Mouse (Mus musculus): ENCODE measurements at regions not wholly inside any gene's neighbourhood (a gene's known extent, or its start where the extent isn't known, plus 50 kb on each side); places are given as distances from the start of the nearest gene placed in this dataset.

- ATAC-seq = no peak
These were observed 326.9 kb upstream of the Camk1g start for GRCm38 (mm10) chr1:193697001-193697400.

GRCm38 (mm10) chr1:193692991-193693390 is 322.9 kb upstream of the Camk1g start:
- ATAC-seq = no peak
- 39% methylated on average over 3 of the region's 3 CpGs for WGBS
- Histone ChIP-seq H3K36me3 (ENCODE audit: control insufficient read depth, insufficient read depth, low read length) (no peaks in the 10 kb centered on the region), H3K4me3 (ENCODE audit: low read depth, low read length) (no peak overlapping the region), H3K9ac (ENCODE audit: low read depth, low read length) (no peak overlapping the region), H3K4me2 (ENCODE audit: low read length) (no peak overlapping the region), H3K27ac (ENCODE audit: low read length) (no peak overlapping the region), H3K27me3 (ENCODE audit: control insufficient read depth, insufficient read depth, low read depth, low read length) (no peaks in the 10 kb centered on the region), H3K9me3 (replicated peaks; ENCODE audit: control insufficient read depth, low read length, poor library complexity, severe bottlenecking) (no peaks in the 10 kb centered on the region), H3K4me1 (ENCODE audit: control insufficient read depth, insufficient read depth, low read length) (no peaks in the 10 kb centered on the region)

More at GRCm38 (mm10) chr1:193697001-193697400, 326.9 kb upstream of the Camk1g start:
- H3K27me3 ChIP-seq (ENCODE audit: control insufficient read depth, insufficient read depth, low read depth, low read length) = no peaks in the 10 kb centered on the region
- H3K36me3 ChIP-seq (ENCODE audit: control insufficient read depth, insufficient read depth, low read length) = no peaks in the 10 kb centered on the region
- H3K9me3 ChIP-seq (replicated peaks; ENCODE audit: control insufficient read depth, low read length, poor library complexity, severe bottlenecking) = no peaks in the 10 kb centered on the region
- no peaks in the 10 kb centered on the region for H3K4me1 ChIP-seq (ENCODE audit: control insufficient read depth, insufficient read depth, low read length)
- no peak overlapping the region for H3K4me2 ChIP-seq (ENCODE audit: low read length)
- no peak overlapping the region for H3K27ac ChIP-seq (ENCODE audit: low read length)
- no peak overlapping the region for H3K9ac ChIP-seq (ENCODE audit: low read depth, low read length)
- no peak overlapping the region for H3K4me3 ChIP-seq (ENCODE audit: low read depth, low read length)
- 49% methylated on average over 4 of the region's 4 CpGs for WGBS

GRCm38 (mm10) chr1:193689601-193690000 is 319.5 kb upstream of the Camk1g start:
- Histone ChIP-seq H3K27me3 (ENCODE audit: control insufficient read depth, insufficient read depth, low read depth, low read length) (no peaks in the 10 kb centered on the region), H3K4me2 (ENCODE audit: low read length) (no peak overlapping the region), H3K9me3 (replicated peaks; ENCODE audit: control insufficient read depth, low read length, poor library complexity, severe bottlenecking) (no peaks in the 10 kb centered on the region), H3K36me3 (ENCODE audit: control insufficient read depth, insufficient read depth, low read length) (no peaks in the 10 kb centered on the region), H3K9ac (ENCODE audit: low read depth, low read length) (no peak overlapping the region), H3K4me1 (ENCODE audit: control insufficient read depth, insufficient read depth, low read length) (no peaks in the 10 kb centered on the region), H3K4me3 (ENCODE audit: low read depth, low read length) (no peak overlapping the region), H3K27ac (ENCODE audit: low read length) (no peak overlapping the region)
- 47% methylated on average over 4 of the region's 4 CpGs for WGBS
- no peak for ATAC-seq

- no peaks in the 10 kb centered on the region for H3K9me3 ChIP-seq (replicated peaks; ENCODE audit: control insufficient read depth, low read length, poor library complexity, severe bottlenecking)
- H3K27ac ChIP-seq (ENCODE audit: low read length) = no peak overlapping the region
- no peaks in the 10 kb centered on the region for H3K27me3 ChIP-seq (ENCODE audit: control insufficient read depth, insufficient read depth, low read depth, low read length)
- WGBS = 44% methylated on average over 2 of the region's 2 CpGs
- H3K36me3 ChIP-seq (ENCODE audit: control insufficient read depth, insufficient read depth, low read length) = no peaks in the 10 kb centered on the region
- no peak overlapping the region for H3K9ac ChIP-seq (ENCODE audit: low read depth, low read length)
- H3K4me1 ChIP-seq (ENCODE audit: control insufficient read depth, insufficient read depth, low read length) = no peaks in the 10 kb centered on the region
- no peak overlapping the region for H3K4me2 ChIP-seq (ENCODE audit: low read length)
- ATAC-seq = no peak
- no peak overlapping the region for H3K4me3 ChIP-seq (ENCODE audit: low read depth, low read length)
These were observed 312.8 kb upstream of the Camk1g start for GRCm38 (mm10) chr1:193682917-193683316.

- Histone ChIP-seq H3K27ac (ENCODE audit: low read length) (no peak overlapping the region), H3K4me2 (ENCODE audit: low read length) (no peak overlapping the region), H3K27me3 (ENCODE audit: control insufficient read depth, insufficient read depth, low read depth, low read length) (peaks cover 3% of the 10 kb centered on the region; the same call in 1 of the 2 replicates), H3K4me1 (ENCODE audit: control insufficient read depth, insufficient read depth, low read length) (no peaks in the 10 kb centered on the region; the same call in 1 of the 2 replicates), H3K9me3 (replicated peaks; ENCODE audit: control insufficient read depth, low read length, poor library complexity, severe bottlenecking) (no peaks in the 10 kb centered on the region), H3K4me3 (ENCODE audit: low read depth, low read length) (no peak overlapping the region), H3K36me3 (ENCODE audit: control insufficient read depth, insufficient read depth, low read length) (no peaks in the 10 kb centered on the region), H3K9ac (ENCODE audit: low read depth, low read length) (no peak overlapping the region)
- ATAC-seq = no peak
- 75% methylated on average over 2 of the region's 2 CpGs for WGBS
These were observed 308.4 kb upstream of the Camk1g start for GRCm38 (mm10) chr1:193678448-193678847.

GRCm38 (mm10) chr1:193673236-193673830 is 303.2 kb upstream of the Camk1g start:
- no peak overlapping the region for H3K4me2 ChIP-seq (ENCODE audit: low read length)
- H3K9ac ChIP-seq (ENCODE audit: low read depth, low read length) = no peak overlapping the region
- WGBS = 28% methylated on average over 3 of the region's 3 CpGs
- ATAC-seq = no peak
- peaks cover 3% of the 10 kb centered on the region; the same call in 1 of the 2 replicates for H3K27me3 ChIP-seq (ENCODE audit: control insufficient read depth, insufficient read depth, low read depth, low read length)
- H3K4me1 ChIP-seq (ENCODE audit: control insufficient read depth, insufficient read depth, low read length) = no peaks in the 10 kb centered on the region; the same call in 1 of the 2 replicates
- no peaks in the 10 kb centered on the region for H3K36me3 ChIP-seq (ENCODE audit: control insufficient read depth, insufficient read depth, low read length)
- peaks cover 5% of the 10 kb centered on the region; the same call in 1 of the 2 replicates for H3K9me3 ChIP-seq (replicated peaks; ENCODE audit: control insufficient read depth, low read length, poor library complexity, severe bottlenecking)
- no peak overlapping the region for H3K4me3 ChIP-seq (ENCODE audit: low read depth, low read length)
- no peak overlapping the region for H3K27ac ChIP-seq (ENCODE audit: low read length)

GRCm38 (mm10) chr1:193672681-193673080 is 302.6 kb upstream of the Camk1g start:
- Histone ChIP-seq H3K27me3 (ENCODE audit: control insufficient read depth, insufficient read depth, low read depth, low read length) (peaks cover under 1% of the 10 kb centered on the region; the same call in 1 of the 2 replicates), H3K36me3 (ENCODE audit: control insufficient read depth, insufficient read depth, low read length) (no peaks in the 10 kb centered on the region), H3K27ac (ENCODE audit: low read length) (no peak overlapping the region), H3K4me2 (ENCODE audit: low read length) (no peak overlapping the region), H3K4me1 (ENCODE audit: control insufficient read depth, insufficient read depth, low read length) (no peaks in the 10 kb centered on the region; the same call in 1 of the 2 replicates), H3K4me3 (ENCODE audit: low read depth, low read length) (no peak overlapping the region), H3K9me3 (replicated peaks; ENCODE audit: control insufficient read depth, low read length, poor library complexity, severe bottlenecking) (peaks cover 5% of the 10 kb centered on the region; the same call in 1 of the 2 replicates), H3K9ac (ENCODE audit: low read depth, low read length) (no peak overlapping the region)
- no peak for ATAC-seq
- WGBS = 77% methylated on average over 3 of the region's 3 CpGs

- H3K4me3 ChIP-seq (ENCODE audit: low read depth, low read length) = no peak overlapping the region
- H3K27me3 ChIP-seq (ENCODE audit: control insufficient read depth, insufficient read depth, low read depth, low read length) = no peaks in the 10 kb centered on the region
- H3K9me3 ChIP-seq (replicated peaks; ENCODE audit: control insufficient read depth, low read length, poor library complexity, severe bottlenecking) = peaks cover 5% of the 10 kb centered on the region; the same call in 1 of the 2 replicates
- no peaks in the 10 kb centered on the region for H3K36me3 ChIP-seq (ENCODE audit: control insufficient read depth, insufficient read depth, low read length)
- WGBS = 38% methylated on average over 3 of the region's 3 CpGs
- no peak overlapping the region for H3K9ac ChIP-seq (ENCODE audit: low read depth, low read length)
- peak; percentile 78 for ATAC-seq
- H3K4me1 ChIP-seq (ENCODE audit: control insufficient read depth, insufficient read depth, low read length) = no peaks in the 10 kb centered on the region; the same call in 1 of the 2 replicates
- no peak overlapping the region for H3K27ac ChIP-seq (ENCODE audit: low read length)
- no peak overlapping the region for H3K4me2 ChIP-seq (ENCODE audit: low read length)
These were observed 301.7 kb upstream of the Camk1g start for GRCm38 (mm10) chr1:193671816-193672254.

- Histone ChIP-seq H3K4me3 (ENCODE audit: low read depth, low read length) (no peak overlapping the region), H3K27me3 (ENCODE audit: control insufficient read depth, insufficient read depth, low read depth, low read length) (no peaks in the 10 kb centered on the region), H3K27ac (ENCODE audit: low read length) (no peak overlapping the region), H3K4me1 (ENCODE audit: control insufficient read depth, insufficient read depth, low read length) (no peaks in the 10 kb centered on the region; the same call in 1 of the 2 replicates), H3K9ac (ENCODE audit: low read depth, low read length) (no peak overlapping the region), H3K36me3 (ENCODE audit: control insufficient read depth, insufficient read depth, low read length) (no peaks in the 10 kb centered on the region), H3K4me2 (ENCODE audit: low read length) (no peak overlapping the region), H3K9me3 (replicated peaks; ENCODE audit: control insufficient read depth, low read length, poor library complexity, severe bottlenecking) (peaks cover 5% of the 10 kb centered on the region; the same call in 1 of the 2 replicates)
- ATAC-seq = no peak
- WGBS = 97% methylated on average over 1 of the region's 1 CpGs
These were observed 300.9 kb upstream of the Camk1g start for GRCm38 (mm10) chr1:193671046-193671445.

Data from midbrain, embryonic 16.5 days (tissue).